Mouse (Mus musculus): ENCODE results near the gene Olfr895. TPM values are rescaled to one million over a fixed set of nuclear protein-coding genes. Genes with fewer than 3 reads are reported as not detected.

Gene Olfr895
- polyA plus RNA-seq (2012), result not detected in 2 replicates

DNA sequence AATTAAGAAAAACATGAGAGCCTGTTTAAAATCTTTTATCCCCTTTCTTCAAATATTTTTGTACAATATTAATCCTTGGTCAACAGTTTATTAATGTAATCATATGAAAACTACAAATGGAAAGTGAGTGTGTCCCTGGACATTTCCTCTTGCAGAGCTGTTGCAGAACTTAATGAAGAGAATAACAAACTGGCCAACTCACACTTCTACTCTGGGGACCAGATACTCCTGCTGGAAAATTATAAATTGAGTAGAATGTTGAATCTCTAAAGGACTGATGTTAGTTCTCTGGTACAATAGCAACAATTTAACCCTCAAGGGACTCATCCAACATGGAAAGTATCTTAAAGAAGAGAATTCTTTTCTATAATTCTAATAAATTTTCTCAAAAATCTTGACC, at the start of gene Olfr895:
Gene Olfr895, plus strand, starts transcription at position 301 of the 400 bp plus-strand sequence.

DNA sequence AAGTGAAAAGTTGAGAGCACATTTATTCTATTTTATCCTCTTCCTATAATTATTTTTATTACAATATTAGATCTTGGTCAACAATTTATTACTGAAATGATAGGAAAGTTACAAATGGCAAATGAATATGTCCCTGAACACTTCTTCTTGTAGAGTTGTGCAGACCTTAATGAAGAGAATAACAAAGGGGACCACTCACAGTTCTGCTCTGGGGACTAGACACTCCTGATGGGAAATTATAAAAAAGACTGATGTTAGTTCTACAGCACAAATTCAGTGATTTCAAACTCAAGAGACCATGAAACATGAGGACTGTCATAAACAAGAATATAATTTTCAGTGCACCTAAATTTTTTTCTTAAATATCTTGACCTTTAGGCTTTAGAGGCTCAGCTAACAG, 15.2 kb upstream of the Olfr895 start, which contains the start of gene Olfr143:
Gene Olfr143, plus strand, starts transcription at position 301 of the 400 bp plus-strand sequence.

DNA sequence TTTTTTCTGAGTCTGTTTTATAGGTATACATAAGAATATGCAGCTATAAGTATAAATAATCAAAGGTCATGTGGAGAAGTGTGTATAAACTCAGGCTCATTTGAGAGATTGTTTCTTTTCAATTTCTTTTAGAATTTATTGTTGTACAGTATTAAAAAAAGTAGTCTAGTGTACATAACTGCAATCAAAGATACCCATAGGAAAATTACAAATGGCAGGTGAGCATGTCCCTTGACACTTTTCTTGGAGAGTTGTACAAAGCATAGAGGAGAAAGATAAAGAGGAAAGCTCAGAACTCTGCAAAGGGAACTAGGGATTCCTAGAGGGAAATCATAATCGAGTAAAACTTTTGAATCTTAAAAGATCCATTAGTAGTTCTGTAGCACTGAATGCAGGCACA, 23.2 kb downstream of the Olfr895 start, which contains the start of gene Olfr896-ps1:
Gene Olfr896-ps1, plus strand, starts transcription at position 301 of the 400 bp plus-strand sequence.

Other genes with a start within 250 kb of the Olfr895 start
- gene Olfr883, start 242.0 kb upstream of the Olfr895 start, polyA plus RNA-seq (2012), result not detected in 2 replicates
- not detected in 2 replicates for gene Olfr884, start 221.3 kb upstream of the Olfr895 start, polyA plus RNA-seq (2012)
- gene Olfr885, start 206.5 kb upstream of the Olfr895 start, polyA plus RNA-seq (2012), result not detected in 2 replicates
- gene Olfr887, start 183.8 kb upstream of the Olfr895 start, polyA plus RNA-seq (2012), result 0.03 TPM in 1 of 2 replicates, not detected in the other
- not detected in 2 replicates for gene Olfr888, start 159.7 kb upstream of the Olfr895 start, polyA plus RNA-seq (2012)
- not detected in 2 replicates for gene Olfr889, start 152.7 kb upstream of the Olfr895 start, polyA plus RNA-seq (2012)
- not detected in 2 replicates for gene Olfr890, start 125.3 kb upstream of the Olfr895 start, polyA plus RNA-seq (2012)
- gene Olfr891, start 87.0 kb upstream of the Olfr895 start, polyA plus RNA-seq (2012), result not detected in 2 replicates
- not detected in 2 replicates for gene Olfr893, start 59.5 kb upstream of the Olfr895 start, polyA plus RNA-seq (2012)
- gene Olfr894, start 49.8 kb upstream of the Olfr895 start, polyA plus RNA-seq (2012), result not detected in 2 replicates
- not detected in 2 replicates for gene Olfr143, start 15.1 kb upstream of the Olfr895 start, polyA plus RNA-seq (2012)
- gene Olfr896-ps1, start 23.3 kb downstream of the Olfr895 start, polyA plus RNA-seq (2012), result not detected in 2 replicates
- 0.02 TPM in 1 of 2 replicates, not detected in the other for gene Olfr25, start 61.2 kb downstream of the Olfr895 start, polyA plus RNA-seq (2012)
- gene Olfr898, start 80.6 kb downstream of the Olfr895 start, polyA plus RNA-seq (2012), result 0.03 and 0.04 TPM in 2 replicates
- not detected in 2 replicates for gene Olfr250, start 99.0 kb downstream of the Olfr895 start, polyA plus RNA-seq (2012)
- not detected in 2 replicates for gene Olfr251, start 109.2 kb downstream of the Olfr895 start, polyA plus RNA-seq (2012)
- not detected in 2 replicates for gene Olfr147, start 133.8 kb downstream of the Olfr895 start, polyA plus RNA-seq (2012)
- gene Olfr901, start 161.6 kb downstream of the Olfr895 start, polyA plus RNA-seq (2012), result not detected in 2 replicates
- gene Olfr902, start 179.8 kb downstream of the Olfr895 start, polyA plus RNA-seq (2012), result not detected in 2 replicates
- 0.02 TPM in 1 of 2 replicates, not detected in the other for gene Olfr904, start 195.3 kb downstream of the Olfr895 start, polyA plus RNA-seq (2012)
- not detected in 2 replicates for gene Olfr905, start 203.3 kb downstream of the Olfr895 start, polyA plus RNA-seq (2012)
- gene Olfr906, start 219.2 kb downstream of the Olfr895 start, polyA plus RNA-seq (2012), result not detected in 2 replicates
- not detected in 2 replicates for gene Olfr907, start 227.9 kb downstream of the Olfr895 start, polyA plus RNA-seq (2012)